Mouse (Mus musculus) cortical plate, adult 2 months (tissue): ENCODE measurements around the gene Dok7.

Source experiments
- CTCF ChIP-seq: fragments of 200-500 bp; IDR thresholded peaks from 2 replicates; pipeline ENCODE4 v1.5.1; 2011; ENCODE audit warnings: mild to moderate bottlenecking, control low read depth, low read length; ENCODE audit not compliant: insufficient read depth; ENCODE audit errors: extremely low read depth
- POLR2A ChIP-seq: fragments of 200-500 bp; IDR thresholded peaks from 2 replicates; pipeline ENCODE4 v1.6.1; 2011; ENCODE audit warnings: mild to moderate bottlenecking, low read length, control low read depth; ENCODE audit not compliant: insufficient read depth; ENCODE audit errors: extremely low read depth

GRCm38 (mm10) chr5:35091636-35092035, 35.1 kb downstream of the Dok7 start:
- TF ChIP-seq CTCF (no peak), POLR2A (no peak)
